Mouse (Mus musculus) kidney, embryonic 14.5 days (tissue): ENCODE results near the gene Nsrp1. TPM values are rescaled to one million over a fixed set of nuclear protein-coding genes. Genes with fewer than 3 reads are reported as not detected.

Experiments
- ATAC-seq: fragments of 200-750 bp; cut with Nextera tagmentation; 2 replicates; pipeline ENCODE4 v1.8.0; 2017; ENCODE audit warnings: moderate number of reproducible peaks, mild to moderate bottlenecking, moderate TSS enrichment, moderate library complexity; ENCODE audit not compliant: low FRiP score, low TSS enrichment
- H3K27ac ChIP-seq: fragments of 300-500 bp; sonication (generic); 2 replicates; pipeline ENCODE4 v1.5.1; 2014; ENCODE audit warnings: low read depth, mild to moderate bottlenecking, low read length, moderate library complexity, mixed read lengths
- H3K27me3 ChIP-seq: fragments of 300-500 bp; sonication (generic); 2 replicates; pipeline ENCODE4 v1.6.1; 2014; ENCODE audit warnings: mild to moderate bottlenecking, low read length; ENCODE audit not compliant: control insufficient read depth, insufficient read depth
- H3K36me3 ChIP-seq: fragments of 300-500 bp; sonication (generic); 2 replicates; pipeline ENCODE4 v1.6.1; 2014; ENCODE audit warnings: low read length, mixed read lengths; ENCODE audit not compliant: control insufficient read depth, insufficient read depth
- H3K4me1 ChIP-seq: fragments of 300-500 bp; sonication (generic); 2 replicates; pipeline ENCODE4 v1.6.1; 2014; ENCODE audit warnings: low read length, mixed read lengths; ENCODE audit not compliant: control insufficient read depth, insufficient read depth
- H3K4me2 ChIP-seq: fragments of 300-500 bp; sonication (generic); replicated peaks from 2 replicates; pipeline ENCODE4 v1.6.1; 2014; ENCODE audit warnings: low read depth, mild to moderate bottlenecking, low read length
- H3K4me3 ChIP-seq: fragments of 300-500 bp; sonication (generic); 2 replicates; pipeline ENCODE4 v1.5.1; 2014; ENCODE audit warnings: mild to moderate bottlenecking, low read length
- H3K9ac ChIP-seq: fragments of 300-500 bp; sonication (generic); 2 replicates; pipeline ENCODE4 v1.6.1; 2014; ENCODE audit warnings: low read depth, mild to moderate bottlenecking, low read length, moderate library complexity
- H3K9me3 ChIP-seq: fragments of 300-500 bp; sonication (generic); 2 replicates; pipeline ENCODE4 v1.6.1; 2016; ENCODE audit warnings: low read length; ENCODE audit not compliant: control insufficient read depth
- WGBS: fragments of 180-500 bp; shearing (Covaris S2); extraction: QIAGEN DNeasy Blood & Tissue Kit; methylation state at CpG from one replicate; pipeline ENCODE4 v1.1.7; 2014; 5-methylcytosine and 5-hydroxymethylcytosine counted together
- polyA plus RNA-seq: library from polyadenylated mRNA; unstranded; fragments of >200 nt; fragmentation: Nextera tagmentation; extraction: Ambion mirVana; gene quantifications from 2 replicates; pipeline ENCODE4 v1.2.1, GENCODE M21; 2014

Gene Nsrp1
- polyA plus RNA-seq, 1 experiment from 2014 or later = 78.5 TPM

DNA sequence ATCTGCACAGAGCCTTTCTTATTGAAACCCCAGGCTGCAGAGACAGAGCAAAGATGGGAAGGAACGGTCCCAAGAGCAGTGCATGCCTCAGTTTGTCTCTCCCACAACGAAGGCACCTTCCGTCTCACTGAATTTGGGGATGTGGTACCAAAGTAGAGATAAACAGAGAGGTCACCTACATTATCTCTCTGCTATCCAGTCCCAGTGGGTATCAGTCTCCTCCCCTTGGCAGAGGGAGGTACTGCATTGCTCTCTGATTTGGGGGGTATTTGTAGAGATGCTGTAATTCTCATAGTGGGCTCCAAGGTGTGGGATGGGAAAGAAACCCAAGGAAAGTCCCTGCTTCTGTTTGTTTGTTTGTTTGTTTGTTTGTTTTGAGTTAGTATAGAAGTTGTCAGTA is 51.7 kb downstream of the Nsrp1 start:
- Histone ChIP-seq H3K4me3 (no peak overlapping the region), H3K4me2 (no peak overlapping the region), H3K9me3 (no peaks in the 10 kb centered on the region), H3K36me3 (no peaks in the 10 kb centered on the region), H3K27me3 (no peaks in the 10 kb centered on the region), H3K4me1 (no peaks in the 10 kb centered on the region), H3K9ac (no peak overlapping the region), H3K27ac (no peak overlapping the region)
- no peak for ATAC-seq
- 82% methylated on average over 3 of the region's 3 CpGs for WGBS

DNA sequence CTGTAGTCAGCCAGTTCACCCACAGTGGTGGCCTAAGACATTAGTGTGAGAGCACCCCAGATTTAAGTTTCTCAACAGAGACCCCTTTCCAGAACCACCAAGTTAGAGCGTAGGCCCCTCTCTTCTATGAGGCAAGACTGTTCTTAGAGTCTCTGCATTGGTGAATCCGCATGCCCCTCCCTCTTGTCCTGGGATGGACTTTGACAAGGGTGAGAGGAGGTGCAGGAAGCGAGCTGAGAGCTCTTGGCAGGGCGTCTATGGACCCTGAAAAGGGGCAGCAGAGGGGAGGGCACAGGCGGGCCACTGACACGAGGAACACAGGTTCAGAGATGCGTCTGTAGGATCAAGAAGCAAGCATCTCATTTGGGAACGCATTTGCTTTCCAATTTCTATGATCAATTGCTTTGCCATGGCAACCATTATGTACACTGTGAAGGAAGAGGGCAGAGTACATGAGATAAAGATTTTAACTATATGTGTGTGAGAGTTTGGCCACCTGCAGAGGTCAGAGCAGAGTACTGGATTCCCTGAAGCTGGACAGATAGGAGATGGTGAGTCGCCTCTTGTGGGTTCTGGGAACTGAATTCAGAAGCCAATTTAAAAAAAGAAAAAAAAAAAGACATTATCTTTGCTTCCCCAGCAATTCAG is 56.4 kb downstream of the Nsrp1 start:
- H3K9ac ChIP-seq = no peak overlapping the region
- 88% methylated on average over 9 of the region's 9 CpGs for WGBS
- H3K9me3 ChIP-seq = no peaks in the 10 kb centered on the region
- no peaks in the 10 kb centered on the region for H3K36me3 ChIP-seq
- H3K4me3 ChIP-seq = no peak overlapping the region
- no peak overlapping the region for H3K27ac ChIP-seq
- no peaks in the 10 kb centered on the region for H3K27me3 ChIP-seq
- H3K4me2 ChIP-seq = no peak overlapping the region
- no peak for ATAC-seq
- no peaks in the 10 kb centered on the region for H3K4me1 ChIP-seq

DNA sequence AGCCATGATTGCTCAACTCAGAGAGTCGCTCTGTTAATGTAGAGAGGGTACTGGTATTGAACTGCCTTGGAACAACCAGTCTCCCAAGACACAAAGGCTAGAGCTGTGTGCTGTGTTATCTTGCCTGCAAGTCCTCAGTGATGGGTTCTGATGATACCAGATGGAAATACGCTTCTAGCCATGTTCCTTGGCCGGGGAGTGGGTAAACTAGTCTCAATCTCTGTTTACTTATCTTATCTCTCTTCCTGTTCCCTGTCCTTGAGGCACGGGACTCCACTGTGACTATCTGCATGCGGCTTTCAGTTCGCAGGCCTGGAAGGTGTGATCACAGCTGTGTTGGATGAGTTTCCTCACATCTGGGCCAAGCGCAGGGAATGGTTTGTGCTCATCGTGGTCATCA is 58.7 kb downstream of the Nsrp1 start:
- WGBS = 67% methylated on average over 8 of the region's 8 CpGs
- Histone ChIP-seq H3K36me3 (no peaks in the 10 kb centered on the region), H3K4me2 (no peak overlapping the region), H3K4me1 (no peaks in the 10 kb centered on the region), H3K27me3 (no peaks in the 10 kb centered on the region), H3K4me3 (no peak overlapping the region), H3K9ac (no peak overlapping the region), H3K27ac (no peak overlapping the region), H3K9me3 (no peaks in the 10 kb centered on the region)
- no peak for ATAC-seq

DNA sequence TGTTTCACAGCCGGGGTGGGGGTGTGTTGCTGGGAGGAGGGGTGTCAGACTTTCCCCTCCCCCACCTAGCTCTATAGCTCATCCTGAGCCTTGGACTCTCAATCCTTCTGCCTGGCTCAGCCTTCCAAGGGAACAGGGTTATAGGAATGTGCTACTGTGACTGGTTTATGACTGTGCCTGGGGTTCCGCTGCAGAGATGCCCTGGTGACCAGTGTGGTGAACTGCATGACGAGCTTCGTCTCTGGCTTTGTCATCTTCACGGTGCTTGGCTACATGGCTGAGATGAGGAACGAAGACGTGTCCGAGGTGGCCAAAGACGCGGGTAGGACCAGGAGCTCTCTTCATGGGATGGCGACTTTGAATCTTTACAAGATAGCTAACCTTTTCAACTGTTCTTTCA is 60.2 kb downstream of the Nsrp1 start:
- Histone ChIP-seq H3K4me3 (no peak overlapping the region), H3K9me3 (no peaks in the 10 kb centered on the region), H3K27ac (no peak overlapping the region), H3K27me3 (no peaks in the 10 kb centered on the region), H3K4me2 (no peak overlapping the region), H3K4me1 (no peaks in the 10 kb centered on the region), H3K9ac (no peak overlapping the region), H3K36me3 (no peaks in the 10 kb centered on the region)
- ATAC-seq = no peak
- 68% methylated on average over 11 of the region's 11 CpGs for WGBS

DNA sequence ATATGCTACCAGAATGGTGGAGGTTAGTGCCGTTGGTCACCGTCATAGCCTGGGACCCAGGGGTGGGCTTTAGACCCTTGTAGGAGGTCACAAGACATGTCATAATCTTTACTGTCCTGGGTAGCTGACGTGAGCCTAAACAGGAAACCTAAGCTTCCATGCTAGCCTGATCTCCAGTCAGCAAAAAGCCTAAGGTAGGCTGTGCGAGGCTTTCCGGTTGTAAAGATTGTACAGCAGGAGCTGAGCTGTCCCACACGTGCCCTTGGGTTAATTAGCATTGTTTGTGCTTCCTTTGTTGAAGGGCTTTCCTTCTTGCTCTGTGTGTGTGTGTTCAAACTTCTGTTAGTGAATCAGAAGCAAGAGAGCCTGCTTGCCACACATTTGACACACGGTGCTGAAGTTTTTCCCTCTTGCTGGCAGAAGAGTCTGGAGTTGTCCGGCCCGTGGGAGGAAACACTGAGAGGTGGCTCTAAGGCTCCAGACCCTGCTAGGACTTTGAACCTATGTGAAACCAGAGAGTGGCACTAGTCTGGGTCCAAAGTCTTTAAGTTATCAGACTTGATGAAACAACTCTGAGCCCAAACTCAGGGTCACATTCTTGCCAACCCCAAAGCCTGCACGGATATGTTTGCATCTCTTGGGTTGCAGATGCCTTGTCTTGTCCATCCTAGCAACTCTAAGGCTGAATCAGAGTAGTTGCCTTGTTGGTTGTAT is 67.3 kb downstream of the Nsrp1 start:
- WGBS = 72% methylated on average over 10 of the region's 10 CpGs
- H3K27ac ChIP-seq = no peak overlapping the region
- H3K36me3 ChIP-seq = no peaks in the 10 kb centered on the region
- H3K9ac ChIP-seq = no peak overlapping the region
- no peak overlapping the region for H3K4me3 ChIP-seq
- no peaks in the 10 kb centered on the region for H3K27me3 ChIP-seq
- no peak for ATAC-seq
- no peaks in the 10 kb centered on the region for H3K4me1 ChIP-seq
- no peak overlapping the region for H3K4me2 ChIP-seq
- H3K9me3 ChIP-seq = no peaks in the 10 kb centered on the region

DNA sequence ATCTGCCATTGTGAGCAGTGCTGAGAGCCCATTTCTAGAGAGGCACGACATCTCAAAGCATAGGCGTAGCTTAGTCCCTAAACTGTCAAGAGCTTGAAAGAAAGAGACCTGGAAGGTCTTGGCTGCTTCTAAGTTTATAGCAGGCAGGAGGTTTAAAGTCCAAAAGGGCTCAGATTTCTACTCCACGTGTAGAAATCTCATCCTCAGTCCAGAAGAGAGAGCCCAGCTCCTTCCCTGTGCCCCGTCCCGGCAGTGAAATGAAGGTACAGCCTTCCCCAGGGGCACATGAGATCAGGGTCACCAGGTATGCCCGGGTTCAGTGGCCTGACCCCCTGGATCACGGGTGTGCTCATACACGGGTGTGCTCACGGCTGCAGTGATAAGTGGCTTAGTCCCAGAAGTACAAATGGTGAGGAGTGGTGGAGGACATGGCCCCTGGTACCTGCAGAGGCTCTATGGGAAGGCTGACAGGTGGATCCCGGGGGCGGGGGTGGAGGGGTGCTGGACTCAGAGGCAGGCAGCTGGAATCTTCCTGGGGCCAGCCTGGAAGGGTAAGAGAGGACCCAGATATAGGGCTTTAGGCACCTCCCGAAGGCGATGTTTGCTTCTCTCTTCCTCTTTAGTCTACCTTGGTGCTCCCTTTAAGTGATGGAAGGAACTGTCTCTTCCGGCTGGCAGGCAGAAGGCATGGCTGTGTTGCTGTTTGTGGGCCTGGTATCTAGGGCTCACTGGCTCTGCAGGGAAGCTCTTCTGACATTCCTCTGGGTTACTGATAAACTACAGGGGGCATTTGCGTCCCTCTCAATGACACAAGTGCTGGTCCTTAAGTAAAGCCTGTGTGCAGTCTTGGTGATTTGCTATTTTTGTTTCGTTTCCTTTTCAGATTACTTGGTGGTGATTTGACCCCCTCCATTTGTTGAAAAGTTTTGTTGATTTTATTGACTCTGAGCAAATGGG is 68.9 kb downstream of the Nsrp1 start:
- Histone ChIP-seq H3K4me2 (no peak overlapping the region), H3K27ac (no peak overlapping the region), H3K36me3 (no peaks in the 10 kb centered on the region), H3K27me3 (no peaks in the 10 kb centered on the region), H3K9ac (no peak overlapping the region), H3K9me3 (no peaks in the 10 kb centered on the region), H3K4me1 (no peaks in the 10 kb centered on the region), H3K4me3 (no peak overlapping the region)
- ATAC-seq = no peak
- WGBS = 71% methylated on average over 16 of the region's 16 CpGs

DNA sequence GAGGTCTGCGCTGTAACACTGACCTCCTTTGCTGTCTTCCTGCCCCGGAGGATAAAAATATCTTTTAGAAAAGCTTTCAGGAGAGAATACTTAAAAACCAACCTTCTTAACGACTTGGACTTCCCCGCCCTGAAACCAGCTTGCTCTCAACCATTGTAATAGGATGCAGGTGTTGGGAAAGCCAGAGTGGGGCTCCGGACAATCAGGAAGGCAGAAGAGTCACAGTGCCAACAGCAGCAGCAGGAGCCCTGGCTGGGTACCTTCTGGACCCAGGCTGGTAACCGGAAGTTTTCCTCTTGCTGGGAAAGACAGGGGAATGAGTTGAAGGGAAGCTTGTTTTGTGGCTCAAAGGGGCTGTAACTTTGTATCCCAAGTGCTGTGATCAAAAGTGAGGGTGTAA is 71.6 kb downstream of the Nsrp1 start:
- H3K9me3 ChIP-seq = no peaks in the 10 kb centered on the region
- no peak overlapping the region for H3K4me2 ChIP-seq
- no peaks in the 10 kb centered on the region for H3K36me3 ChIP-seq
- H3K27ac ChIP-seq = no peak overlapping the region
- no peak for ATAC-seq
- no peak overlapping the region for H3K9ac ChIP-seq
- H3K27me3 ChIP-seq = no peaks in the 10 kb centered on the region
- H3K4me1 ChIP-seq = no peaks in the 10 kb centered on the region
- 43% methylated on average over 6 of the region's 6 CpGs for WGBS
- H3K4me3 ChIP-seq = no peak overlapping the region

DNA sequence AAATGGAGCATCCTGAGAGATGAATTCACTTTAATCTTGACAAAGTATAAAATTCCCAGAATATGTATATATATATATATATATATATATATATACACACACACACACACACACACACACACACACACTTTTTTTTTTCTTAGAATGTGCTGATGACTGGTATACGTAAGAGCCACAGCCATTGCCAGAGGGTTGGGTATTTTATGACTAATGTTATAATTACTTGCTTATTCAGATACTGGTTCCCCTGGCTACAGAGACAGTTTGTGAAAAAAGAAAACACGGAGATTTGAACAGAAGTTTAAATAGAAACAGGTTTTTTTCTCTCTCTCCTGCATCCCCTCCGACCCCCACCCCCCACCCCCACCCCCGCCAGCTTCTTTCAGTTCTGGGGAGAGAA is 72.4 kb downstream of the Nsrp1 start:
- ATAC-seq = no peak
- WGBS = 67% methylated on average over 4 of the region's 4 CpGs

DNA sequence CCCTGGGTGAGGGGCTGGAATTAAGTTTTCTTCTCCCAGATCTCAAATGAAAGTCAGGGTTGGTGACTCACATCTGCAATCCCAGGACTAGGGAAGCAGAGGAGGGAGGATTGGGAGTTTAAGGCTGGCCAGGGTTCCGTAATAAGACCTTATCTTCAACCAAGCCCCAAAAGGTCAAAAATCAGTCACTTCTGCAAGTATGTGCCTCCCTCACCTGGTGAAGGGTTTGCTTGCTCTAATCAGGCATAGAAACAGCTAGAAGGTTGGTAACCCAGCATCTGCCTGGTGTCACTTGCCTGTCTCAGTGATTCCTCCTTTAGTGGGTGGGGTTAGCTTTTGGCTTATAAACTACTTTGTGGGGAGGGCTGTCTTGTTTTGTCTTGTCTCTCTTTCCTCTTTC is 75.9 kb downstream of the Nsrp1 start:
- Histone ChIP-seq H3K4me1 (peaks cover 13% of the 10 kb centered on the region; the same call in 1 of the 2 replicates), H3K9me3 (no peaks in the 10 kb centered on the region), H3K36me3 (no peaks in the 10 kb centered on the region), H3K27me3 (peaks cover 25% of the 10 kb centered on the region), H3K9ac (no peak overlapping the region), H3K27ac (no peak overlapping the region), H3K4me2 (no peak overlapping the region), H3K4me3 (no peak overlapping the region)
- WGBS = 40% methylated on average over 1 of the region's 1 CpGs
- ATAC-seq = no peak

More for the DNA sequence above, 72.4 kb downstream of the Nsrp1 start:
- H3K36me3 ChIP-seq = no peaks in the 10 kb centered on the region
- no peak overlapping the region for H3K4me2 ChIP-seq
- H3K27ac ChIP-seq = no peak overlapping the region
- no peaks in the 10 kb centered on the region for H3K4me1 ChIP-seq
- H3K9ac ChIP-seq = no peak overlapping the region
- no peak overlapping the region for H3K4me3 ChIP-seq
- no peaks in the 10 kb centered on the region; the same call in 1 of the 2 replicates for H3K27me3 ChIP-seq
- H3K9me3 ChIP-seq = no peaks in the 10 kb centered on the region
